Mouse (Mus musculus) kidney, adult 10 weeks (tissue): ENCODE data around the gene B3gntl1. TPM values are rescaled to one million over a fixed set of nuclear protein-coding genes. Genes with fewer than 3 reads are reported as not detected.

Experiments used
- polyA plus RNA-seq: library from polyadenylated mRNA; stranded (reverse); fragments of 350-450 nt; fragmentation: Illumina TruSeq; extraction: RNeasy Lipid Tissue Mini Kit (QIAGEN cat#74804); gene quantifications from one replicate; pipeline ENCODE4 v1.2.3, GENCODE M21; 2014; ENCODE audit warnings: low read depth, low replicate concordance

B3gntl1 gene
- 1.0 TPM for polyA plus RNA-seq

DNA sequence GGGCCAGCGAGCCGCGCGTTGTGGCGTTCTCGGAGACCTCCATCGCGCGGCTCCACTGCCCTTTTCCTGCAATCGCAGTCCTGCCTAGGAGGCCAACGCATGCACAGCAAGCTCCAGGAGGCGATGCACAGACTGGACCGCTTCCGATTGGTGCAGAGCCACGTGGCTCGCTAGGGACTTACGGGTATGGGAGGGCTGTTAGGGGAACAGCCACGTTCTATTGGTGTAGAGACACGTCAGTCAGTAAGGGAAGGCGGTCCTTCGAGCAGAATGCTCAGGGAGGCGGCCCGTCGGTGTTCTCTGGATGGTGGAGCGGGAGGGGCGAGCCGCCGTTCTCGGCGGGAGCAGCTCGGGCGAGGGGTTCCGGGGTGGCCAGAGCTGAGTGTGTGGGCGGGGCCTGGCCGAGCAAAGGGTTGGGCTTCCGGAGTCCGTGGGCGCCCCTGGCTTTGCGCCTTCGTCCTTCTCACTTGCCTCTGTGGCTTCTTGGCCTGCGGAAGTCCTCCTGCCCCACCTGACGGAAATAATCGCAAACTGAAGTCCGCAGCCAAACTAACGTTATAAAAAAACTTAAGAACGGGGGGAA lies at the start of gene B3gntl1:
B3gntl1 (minus strand) TSS at position 164 of the 583 bp plus-strand sequence.

DNA sequence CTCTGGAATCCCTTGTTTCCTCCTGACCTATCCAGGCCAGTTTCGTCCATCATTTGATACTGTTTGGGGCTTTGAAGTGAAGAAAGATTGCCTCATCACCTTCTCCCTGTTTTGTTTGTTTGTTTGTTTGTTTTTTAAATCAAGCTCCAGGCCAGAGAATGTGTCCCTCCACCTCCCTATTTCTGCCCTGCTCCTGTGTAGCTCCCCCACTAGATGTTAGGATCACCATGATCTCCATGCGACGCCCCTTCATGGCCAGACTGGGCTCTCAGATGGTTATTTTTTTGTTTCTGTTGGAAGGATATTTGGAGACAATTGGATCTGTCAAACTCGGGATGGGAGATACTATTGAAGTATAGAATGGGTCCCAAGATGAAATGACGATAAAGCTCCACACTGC lies 28.3 kb upstream of the B3gntl1 start, which contains the start of gene Metrnl:
Metrnl (plus strand) TSS at position 301 of the 400 bp plus-strand sequence.

Other genes starting within 250 kb of the B3gntl1 start
- 5.5 TPM for gene Fn3k, start 238.2 kb downstream of the B3gntl1 start, polyA plus RNA-seq
- gene Tbcd, start 221.2 kb downstream of the B3gntl1 start, polyA plus RNA-seq = 22.8 TPM
- gene Zfp750, start 153.8 kb downstream of the B3gntl1 start, polyA plus RNA-seq = 3.4 TPM
- gene Metrnl, start 28.4 kb upstream of the B3gntl1 start, polyA plus RNA-seq = 5.0 TPM
- gene Ptchd3, start 157.1 kb upstream of the B3gntl1 start, polyA plus RNA-seq = not detected